Mouse (Mus musculus): ENCODE results near the gene Capn8.

Gene Capn8

GRCm38 (mm10) chr1:182678151-182678550 lies 113.3 kb downstream of the Capn8 start:
- DNase-seq (ENCODE audit: low spot score in 2 of 2): no peak

GRCm38 (mm10) chr1:182679169-182679568 lies 114.4 kb downstream of the Capn8 start:
- DNase-seq (ENCODE audit: low spot score in 2 of 2): no peak

DNA sequence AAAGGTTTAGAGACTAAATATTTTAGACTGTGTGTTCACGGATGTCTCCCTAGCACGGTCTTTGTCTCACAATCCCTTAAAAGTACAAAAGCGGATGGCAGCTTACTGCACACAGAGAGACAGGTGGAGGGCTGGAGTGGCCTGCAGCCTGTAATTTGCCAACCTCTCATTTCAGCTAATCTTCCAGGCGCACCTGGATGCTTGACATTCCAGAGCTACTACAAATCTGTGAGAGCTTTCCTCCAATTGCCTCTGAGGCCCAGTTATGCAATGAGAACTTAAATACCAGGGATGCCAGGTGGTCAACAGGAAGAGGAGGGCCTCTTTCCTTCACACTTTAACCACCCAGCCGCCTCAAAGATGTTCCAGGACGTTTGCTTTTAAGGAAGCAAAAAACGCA lies 114.8 kb downstream of the Capn8 start:
- DNase-seq (ENCODE audit: low spot score in 2 of 2): no peak

All from spleen, postnatal 10 days (tissue).